Mouse (Mus musculus): ENCODE measurements around the gene Spns2. TPM values are rescaled to one million over a fixed set of nuclear protein-coding genes. Genes with fewer than 3 reads are reported as not detected.
A peak's percentile ranks its signal among the peaks of the same experiment; 100 is the strongest.

Spns2 gene
- polyA plus RNA-seq, 1 experiment from 2014 or later = 12.4 TPM

- Histone ChIP-seq H3K27ac (no peak overlapping the region), H3K9me3 (ENCODE audit: control insufficient read depth, low read length) (no peaks in the 10 kb centered on the region), H3K27me3 (ENCODE audit: control insufficient read depth, insufficient read depth, low read length) (no peaks in the 10 kb centered on the region), H3K4me3 (replicated peaks; ENCODE audit: low read length) (no peak overlapping the region), H3K4me1 (replicated peaks; ENCODE audit: control insufficient read depth, insufficient read depth, low read length) (peaks cover 25% of the 10 kb centered on the region), H3K36me3 (replicated peaks; ENCODE audit: control insufficient read depth, insufficient read depth) (no peaks in the 10 kb centered on the region), H3K9ac (no peak overlapping the region), H3K4me2 (replicated peaks) (no peak overlapping the region)
- DNase-seq (ENCODE audit: low spot score) (no peak), ATAC-seq (ENCODE audit: low FRiP score) (no peak)
- WGBS = 83% methylated on average over 5 of the region's 5 CpGs
Observed at GRCm38 (mm10) chr11:72481313-72481712, 8.4 kb downstream of the Spns2 start.

GRCm38 (mm10) chr11:72479499-72479898, 10.2 kb downstream of the Spns2 start:
- Histone ChIP-seq H3K4me3 (replicated peaks; ENCODE audit: low read length) (no peak overlapping the region), H3K9me3 (ENCODE audit: control insufficient read depth, low read length) (no peaks in the 10 kb centered on the region), H3K36me3 (replicated peaks; ENCODE audit: control insufficient read depth, insufficient read depth) (no peaks in the 10 kb centered on the region), H3K27me3 (ENCODE audit: control insufficient read depth, insufficient read depth, low read length) (no peaks in the 10 kb centered on the region), H3K4me1 (replicated peaks; ENCODE audit: control insufficient read depth, insufficient read depth, low read length) (peaks cover 19% of the 10 kb centered on the region), H3K4me2 (replicated peaks) (no peak overlapping the region), H3K9ac (no peak overlapping the region), H3K27ac (no peak overlapping the region)
- DNase-seq (ENCODE audit: low spot score) = no peak
- ATAC-seq (ENCODE audit: low FRiP score) = no peak
- 84% methylated on average over 2 of the region's 2 CpGs for WGBS

- Histone ChIP-seq H3K36me3 (replicated peaks; ENCODE audit: control insufficient read depth, insufficient read depth) (peaks cover 8% of the 10 kb centered on the region; the same call in 1 of the 2 replicates), H3K4me1 (replicated peaks; ENCODE audit: control insufficient read depth, insufficient read depth, low read length) (peaks cover 19% of the 10 kb centered on the region), H3K4me2 (replicated peaks) (no peak overlapping the region), H3K4me3 (replicated peaks; ENCODE audit: low read length) (no peak overlapping the region), H3K27ac (no peak overlapping the region), H3K27me3 (ENCODE audit: control insufficient read depth, insufficient read depth, low read length) (no peaks in the 10 kb centered on the region), H3K9me3 (ENCODE audit: control insufficient read depth, low read length) (no peaks in the 10 kb centered on the region), H3K9ac (no peak overlapping the region)
- 68% methylated on average over 6 of the region's 6 CpGs for WGBS
- no peak for DNase-seq (ENCODE audit: low spot score)
- no peak for ATAC-seq (ENCODE audit: low FRiP score)
Observed at GRCm38 (mm10) chr11:72478228-72478627, 11.5 kb downstream of the Spns2 start.

- Histone ChIP-seq H3K27ac (peak overlapping the region; percentile 48; the same call in 1 of the 2 replicates), H3K9me3 (ENCODE audit: control insufficient read depth, low read length) (no peaks in the 10 kb centered on the region), H3K4me2 (replicated peaks) (no peak overlapping the region), H3K36me3 (replicated peaks; ENCODE audit: control insufficient read depth, insufficient read depth) (peaks cover 11% of the 10 kb centered on the region; the same call in 1 of the 2 replicates), H3K4me1 (replicated peaks; ENCODE audit: control insufficient read depth, insufficient read depth, low read length) (peaks cover 19% of the 10 kb centered on the region), H3K4me3 (replicated peaks; ENCODE audit: low read length) (no peak overlapping the region), H3K9ac (no peak overlapping the region), H3K27me3 (ENCODE audit: control insufficient read depth, insufficient read depth, low read length) (no peaks in the 10 kb centered on the region)
- DNase-seq (ENCODE audit: low spot score) (no peak), ATAC-seq (ENCODE audit: low FRiP score) (no peak)
- WGBS = 88% methylated on average over 1 of the region's 1 CpGs
Observed at GRCm38 (mm10) chr11:72477653-72478052, 12.1 kb downstream of the Spns2 start.

GRCm38 (mm10) chr11:72477182-72477581, 12.5 kb downstream of the Spns2 start:
- Histone ChIP-seq H3K27ac (peak overlapping the region; percentile 48; the same call in 1 of the 2 replicates), H3K27me3 (ENCODE audit: control insufficient read depth, insufficient read depth, low read length) (no peaks in the 10 kb centered on the region), H3K4me3 (replicated peaks; ENCODE audit: low read length) (no peak overlapping the region), H3K9me3 (ENCODE audit: control insufficient read depth, low read length) (no peaks in the 10 kb centered on the region), H3K9ac (0 out of 2 replicates have a peak overlapping the region, but pooled peaks have one; percentile 10), H3K4me2 (replicated peaks) (no peak overlapping the region), H3K4me1 (replicated peaks; ENCODE audit: control insufficient read depth, insufficient read depth, low read length) (peaks cover 19% of the 10 kb centered on the region), H3K36me3 (replicated peaks; ENCODE audit: control insufficient read depth, insufficient read depth) (peaks cover 14% of the 10 kb centered on the region; the same call in 1 of the 2 replicates)
- 22% methylated on average over 5 of the region's 5 CpGs for WGBS
- ATAC-seq (ENCODE audit: low FRiP score) = no peak
- no peak for DNase-seq (ENCODE audit: low spot score)

- WGBS = 73% methylated on average over 7 of the region's 7 CpGs
- Histone ChIP-seq H3K27ac (no peak overlapping the region; the same call in 1 of the 2 replicates), H3K36me3 (replicated peaks; ENCODE audit: control insufficient read depth, insufficient read depth) (peaks cover 14% of the 10 kb centered on the region; the same call in 1 of the 2 replicates)
Observed at GRCm38 (mm10) chr11:72476074-72476625, 13.6 kb downstream of the Spns2 start.

GRCm38 (mm10) chr11:72475408-72475807, 14.3 kb downstream of the Spns2 start:
- WGBS = 74% methylated on average over 7 of the region's 7 CpGs
- Histone ChIP-seq H3K27me3 (ENCODE audit: control insufficient read depth, insufficient read depth, low read length) (no peaks in the 10 kb centered on the region), H3K4me2 (replicated peaks) (no peak overlapping the region), H3K4me1 (replicated peaks; ENCODE audit: control insufficient read depth, insufficient read depth, low read length) (peaks cover 19% of the 10 kb centered on the region), H3K9ac (no peak overlapping the region), H3K9me3 (ENCODE audit: control insufficient read depth, low read length) (no peaks in the 10 kb centered on the region), H3K36me3 (replicated peaks; ENCODE audit: control insufficient read depth, insufficient read depth) (peaks cover 14% of the 10 kb centered on the region; the same call in 1 of the 2 replicates), H3K4me3 (replicated peaks; ENCODE audit: low read length) (no peak overlapping the region), H3K27ac (no peak overlapping the region)
- DNase-seq (ENCODE audit: low spot score) (no peak), ATAC-seq (ENCODE audit: low FRiP score) (no peak)

More at GRCm38 (mm10) chr11:72476074-72476625, 13.6 kb downstream of the Spns2 start:
- no peak overlapping the region for H3K4me2 ChIP-seq (replicated peaks)
- H3K9ac ChIP-seq = no peak overlapping the region
- H3K4me1 ChIP-seq (replicated peaks; ENCODE audit: control insufficient read depth, insufficient read depth, low read length) = peaks cover 19% of the 10 kb centered on the region
- ATAC-seq (ENCODE audit: low FRiP score) = no peak
- H3K4me3 ChIP-seq (replicated peaks; ENCODE audit: low read length) = no peak overlapping the region
- no peaks in the 10 kb centered on the region for H3K9me3 ChIP-seq (ENCODE audit: control insufficient read depth, low read length)
- no peak for DNase-seq (ENCODE audit: low spot score)
- no peaks in the 10 kb centered on the region for H3K27me3 ChIP-seq (ENCODE audit: control insufficient read depth, insufficient read depth, low read length)

- no peak overlapping the region for H3K9ac ChIP-seq
- WGBS = 83% methylated on average over 3 of the region's 3 CpGs
Observed at GRCm38 (mm10) chr11:72474926-72475325, 14.8 kb downstream of the Spns2 start.

GRCm38 (mm10) chr11:72473540-72473939, 16.2 kb downstream of the Spns2 start:
- Histone ChIP-seq H3K27ac (no peak overlapping the region), H3K36me3 (replicated peaks; ENCODE audit: control insufficient read depth, insufficient read depth) (peaks cover 14% of the 10 kb centered on the region; the same call in 1 of the 2 replicates), H3K4me3 (replicated peaks; ENCODE audit: low read length) (no peak overlapping the region), H3K4me2 (replicated peaks) (no peak overlapping the region), H3K27me3 (ENCODE audit: control insufficient read depth, insufficient read depth, low read length) (no peaks in the 10 kb centered on the region), H3K4me1 (replicated peaks; ENCODE audit: control insufficient read depth, insufficient read depth, low read length) (peaks cover 31% of the 10 kb centered on the region), H3K9ac (no peak overlapping the region), H3K9me3 (ENCODE audit: control insufficient read depth, low read length) (no peaks in the 10 kb centered on the region)
- DNase-seq (ENCODE audit: low spot score) (no peak), ATAC-seq (ENCODE audit: low FRiP score) (no peak)
- WGBS = 91% methylated on average over 4 of the region's 4 CpGs

More at GRCm38 (mm10) chr11:72474926-72475325, 14.8 kb downstream of the Spns2 start:
- Histone ChIP-seq H3K36me3 (replicated peaks; ENCODE audit: control insufficient read depth, insufficient read depth) (peaks cover 14% of the 10 kb centered on the region; the same call in 1 of the 2 replicates), H3K4me1 (replicated peaks; ENCODE audit: control insufficient read depth, insufficient read depth, low read length) (peaks cover 19% of the 10 kb centered on the region), H3K27ac (no peak overlapping the region), H3K4me2 (replicated peaks) (no peak overlapping the region), H3K27me3 (ENCODE audit: control insufficient read depth, insufficient read depth, low read length) (no peaks in the 10 kb centered on the region), H3K4me3 (replicated peaks; ENCODE audit: low read length) (no peak overlapping the region), H3K9me3 (ENCODE audit: control insufficient read depth, low read length) (no peaks in the 10 kb centered on the region)
- DNase-seq (ENCODE audit: low spot score) (no peak), ATAC-seq (ENCODE audit: low FRiP score) (no peak)

All from hindbrain, embryonic 14.5 days (tissue).